Mouse (Mus musculus) left cerebral cortex, postnatal 4 days (tissue): Measurements from ENCODE around the gene Psg25. TPM values are rescaled to one million over a fixed set of nuclear protein-coding genes. Genes with fewer than 3 reads are reported as not detected.
"Not testable (repeated sequence)": the region's sequence is repeated elsewhere in the genome, so short reads cannot be mapped to it uniquely, and the experiment has no call there.

Experiments used
- DNase-seq: peaks from one replicate; pipeline ENCODE4 v3.0.0-alpha.2; 2022
- intact Hi-C: fragments of 180-260 bp; cut with DNase I; formaldehyde crosslinking; loops from one replicate; pipeline ENCODE4 v1.15.1; 2025
- total RNA-seq, 2 experiments: library from RNA; stranded (reverse); gene quantifications; 2 replicates each; pipeline ENCODE4 v1.2.3; 2021

Psg25 gene
- not detected for total RNA-seq

- no peak for DNase-seq
- intact Hi-C loops = no loop called here
Observed at GRCm38 (mm10) chr7:18532169-18532568, at the start of gene Psg25. Gene Psg25, minus strand, starts transcription at chr7:18532269.

GRCm38 (mm10) chr7:18567205-18567604 lies 35.1 kb upstream of the Psg25 start, which contains the start of gene Psg27:
Gene Psg27, minus strand, starts transcription at chr7:18567305.
- no peak for DNase-seq
- intact Hi-C loops = no loop called here

DNA sequence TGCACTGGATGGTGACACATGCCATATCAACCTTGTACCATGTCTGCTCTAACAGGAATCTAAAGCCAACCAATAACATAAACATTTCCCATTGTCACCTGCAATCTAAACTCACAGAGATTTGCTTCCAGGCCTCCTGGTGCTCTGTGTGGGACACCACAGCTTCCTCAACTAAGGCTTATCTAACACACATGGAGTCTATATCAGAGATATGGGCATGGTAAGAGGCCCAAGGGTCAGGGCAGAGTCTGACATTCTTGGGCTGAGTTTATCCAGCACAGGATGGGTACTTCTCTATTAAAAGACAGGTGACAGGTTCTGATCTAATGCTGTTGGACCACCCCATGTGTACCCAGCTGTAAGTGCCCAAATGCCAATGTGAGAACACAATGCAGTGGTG lies 27.8 kb upstream of the Psg25 start:
- DNase-seq = no peak
- intact Hi-C loops = no loop called here

DNA sequence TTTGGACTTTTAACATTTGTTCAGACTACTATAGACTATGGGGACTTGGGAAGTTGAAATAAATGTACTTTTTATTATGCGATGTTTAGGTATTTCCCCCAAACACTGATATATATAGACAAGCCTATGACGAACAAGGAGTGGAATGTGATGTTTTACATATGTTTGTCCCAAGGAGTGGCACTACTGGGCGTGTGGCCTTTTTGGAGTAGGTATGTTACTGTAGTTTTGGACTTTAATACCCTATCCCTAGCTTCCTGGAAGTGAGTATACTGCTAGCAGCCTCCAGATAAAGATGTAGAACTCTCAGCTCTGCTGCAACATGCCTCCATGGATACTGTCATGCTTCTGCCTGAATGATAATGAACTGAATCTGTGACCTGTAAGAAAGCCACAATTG lies 23.7 kb upstream of the Psg25 start:
- DNase-seq, intact Hi-C loops: not testable (repeated sequence)

DNA sequence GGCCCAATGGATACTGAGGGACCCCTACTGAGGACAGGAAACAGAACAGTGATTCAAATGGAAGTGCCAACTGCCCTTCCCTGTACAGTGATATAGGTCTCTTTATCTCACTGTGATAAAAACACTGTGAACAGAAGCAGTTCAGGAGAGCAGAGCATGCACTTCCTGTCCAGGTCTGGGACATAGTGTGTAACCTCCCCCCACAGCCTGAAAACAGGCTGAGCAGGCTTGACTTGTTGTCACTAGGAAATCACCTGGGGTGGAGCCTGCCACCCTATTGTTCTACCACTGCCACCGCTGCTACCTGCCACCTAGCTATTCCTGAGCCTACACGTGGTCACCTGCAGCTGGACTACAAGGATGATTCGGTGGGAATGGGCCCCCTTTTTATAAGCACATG lies 1.4 kb upstream of the Psg25 start:
- intact Hi-C loops = no loop called here
- DNase-seq = no peak

DNA sequence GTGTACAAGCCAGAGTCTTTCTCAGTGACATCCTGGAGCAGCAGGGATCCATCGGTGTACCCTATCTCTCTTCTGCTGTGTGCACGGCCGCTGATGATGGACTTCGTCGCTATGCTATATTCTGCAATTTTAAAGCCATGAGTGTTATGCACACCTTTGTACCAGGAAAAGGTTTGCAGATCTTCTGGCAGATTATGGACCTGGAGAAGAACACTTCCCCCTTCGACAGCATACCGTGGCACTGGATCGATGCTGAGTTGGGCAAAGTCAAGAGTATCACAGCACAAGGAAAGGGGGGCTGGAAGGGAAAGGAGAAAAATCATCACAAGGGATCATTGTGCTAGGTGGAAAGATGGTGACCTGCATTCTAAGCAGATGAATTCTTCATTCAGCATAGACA lies 7.4 kb downstream of the Psg25 start:
- DNase-seq = no peak
- intact Hi-C loops = no loop called here

DNA sequence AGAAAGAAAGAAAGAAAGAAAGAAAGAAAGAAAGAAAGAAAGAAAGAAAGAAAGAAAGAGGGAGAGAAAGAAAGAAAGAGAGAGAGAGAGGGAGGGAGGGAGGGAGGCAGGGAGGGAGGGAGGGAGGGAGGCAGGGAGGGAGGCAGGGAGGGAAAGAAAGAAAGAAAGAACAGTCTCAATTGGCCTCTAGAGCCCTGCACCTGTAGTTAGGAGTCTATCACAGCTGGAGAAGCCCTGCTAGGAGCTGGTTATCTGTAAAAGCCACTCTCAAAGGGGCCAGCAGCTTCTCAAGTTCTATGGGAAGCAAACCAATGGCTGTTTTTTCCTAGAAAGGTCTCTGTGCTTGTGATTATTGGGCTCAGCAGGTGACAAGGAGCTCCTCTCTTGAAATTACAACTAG lies 19.2 kb downstream of the Psg25 start:
- DNase-seq, intact Hi-C loops: not testable (repeated sequence)

- intact Hi-C loops, DNase-seq: not testable (repeated sequence)
Observed at GRCm38 (mm10) chr7:18512417-18512816, 19.7 kb downstream of the Psg25 start.

- intact Hi-C loops = no loop called here
- DNase-seq = no peak
Observed at GRCm38 (mm10) chr7:18511479-18511878, 20.6 kb downstream of the Psg25 start.

- DNase-seq = no peak
- intact Hi-C loops = no loop called here
Observed at GRCm38 (mm10) chr7:18484077-18484476, 48.0 kb downstream of the Psg25 start, which contains the start of gene Psg26. Gene Psg26, minus strand, starts transcription at chr7:18484177.

Other genes starting within 250 kb of the Psg25 start
- gene Psg18, start 177.3 kb downstream of the Psg25 start, total RNA-seq = not detected
- not detected for gene Psg28, start 100.2 kb downstream of the Psg25 start, total RNA-seq
- not detected for gene Psg26, start 48.1 kb downstream of the Psg25 start, total RNA-seq
- gene Psg27, start 35.0 kb upstream of the Psg25 start, total RNA-seq = not detected
- not detected for gene Psg23, start 84.2 kb upstream of the Psg25 start, total RNA-seq
- gene Psg21, start 124.5 kb upstream of the Psg25 start, total RNA-seq = not detected
- not detected for gene Psg20, start 153.9 kb upstream of the Psg25 start, total RNA-seq
- gene Psg22, start 185.8 kb upstream of the Psg25 start, total RNA-seq = not detected